Mouse (Mus musculus) hindbrain, embryonic 13.5 days (tissue): ENCODE measurements around the gene Nhs. TPM values are rescaled to one million over a fixed set of nuclear protein-coding genes. Genes with fewer than 3 reads are reported as not detected.
"Not testable (repeated sequence)": the region's sequence is repeated elsewhere in the genome, so short reads cannot be mapped to it uniquely, and the experiment has no call there.

ENCODE experiments used
- ATAC-seq: fragments of 200-750 bp; cut with Nextera tagmentation; 2 replicates; pipeline ENCODE4 v1.8.0; 2017; ENCODE audit warnings: moderate TSS enrichment; ENCODE audit not compliant: low FRiP score
- H3K27ac ChIP-seq: fragments of 300-500 bp; sonication (generic); 2 replicates; pipeline ENCODE4 v1.5.1; 2015; ENCODE audit warnings: inconsistent platforms, mild to moderate bottlenecking, moderate library complexity
- H3K27me3 ChIP-seq: fragments of 300-500 bp; sonication (generic); 2 replicates; pipeline ENCODE4 v1.6.1; 2015; ENCODE audit warnings: mild to moderate bottlenecking, inconsistent platforms
- H3K36me3 ChIP-seq: fragments of 300-500 bp; sonication (generic); 2 replicates; pipeline ENCODE4 v1.6.1; 2015; ENCODE audit warnings: mild to moderate bottlenecking, inconsistent platforms
- H3K4me1 ChIP-seq: fragments of 300-500 bp; sonication (generic); replicated peaks from 2 replicates; pipeline ENCODE4 v1.6.1; 2015; ENCODE audit warnings: inconsistent platforms
- H3K4me2 ChIP-seq: fragments of 300-500 bp; sonication (generic); 2 replicates; pipeline ENCODE4 v1.6.1; 2015; ENCODE audit warnings: inconsistent platforms, mild to moderate bottlenecking, moderate library complexity
- H3K4me3 ChIP-seq: fragments of 300-500 bp; sonication (generic); 2 replicates; pipeline ENCODE4 v1.5.1; 2015; ENCODE audit warnings: mild to moderate bottlenecking, inconsistent platforms
- H3K9ac ChIP-seq: fragments of 300-500 bp; sonication (generic); 2 replicates; pipeline ENCODE4 v1.6.1; 2015; ENCODE audit warnings: mild to moderate bottlenecking, inconsistent platforms
- H3K9me3 ChIP-seq: fragments of 300-500 bp; sonication (generic); 2 replicates; pipeline ENCODE4 v1.6.1; 2016; ENCODE audit warnings: inconsistent platforms
- WGBS: fragments of 180-500 bp; shearing (Covaris S2); methylation state at CpG from one replicate; pipeline ENCODE4 v1.1.7; 2015; 5-methylcytosine and 5-hydroxymethylcytosine counted together
- polyA plus RNA-seq: library from polyadenylated mRNA; unstranded; fragments of >200 nt; fragmentation: Nextera tagmentation; extraction: Ambion mirVana; gene quantifications from 2 replicates; pipeline ENCODE4 v1.2.1, GENCODE M21; 2015

Nhs gene
- polyA plus RNA-seq, 1 experiment from 2014 or later, result 2.5 TPM

GRCm38 (mm10) chrX:161909963-161910362 lies 249.6 kb downstream of the Nhs start:
- WGBS, result 67% methylated on average over 4 of the region's 4 CpGs
- H3K4me2 ChIP-seq, result 0 out of 2 replicates have a peak overlapping the region, but pooled peaks have one; percentile 68
- H3K4me3 ChIP-seq, result no peak overlapping the region
- no peak for ATAC-seq
- no peaks in the 10 kb centered on the region for H3K9me3 ChIP-seq
- peaks cover 61% of the 10 kb centered on the region for H3K27me3 ChIP-seq
- no peak overlapping the region for H3K27ac ChIP-seq
- H3K36me3 ChIP-seq, result no peaks in the 10 kb centered on the region
- H3K9ac ChIP-seq, result no peak overlapping the region
- 0 out of 2 replicates have a peak, but pooled peaks cover 3% of the 10 kb centered on the region for H3K4me1 ChIP-seq

DNA sequence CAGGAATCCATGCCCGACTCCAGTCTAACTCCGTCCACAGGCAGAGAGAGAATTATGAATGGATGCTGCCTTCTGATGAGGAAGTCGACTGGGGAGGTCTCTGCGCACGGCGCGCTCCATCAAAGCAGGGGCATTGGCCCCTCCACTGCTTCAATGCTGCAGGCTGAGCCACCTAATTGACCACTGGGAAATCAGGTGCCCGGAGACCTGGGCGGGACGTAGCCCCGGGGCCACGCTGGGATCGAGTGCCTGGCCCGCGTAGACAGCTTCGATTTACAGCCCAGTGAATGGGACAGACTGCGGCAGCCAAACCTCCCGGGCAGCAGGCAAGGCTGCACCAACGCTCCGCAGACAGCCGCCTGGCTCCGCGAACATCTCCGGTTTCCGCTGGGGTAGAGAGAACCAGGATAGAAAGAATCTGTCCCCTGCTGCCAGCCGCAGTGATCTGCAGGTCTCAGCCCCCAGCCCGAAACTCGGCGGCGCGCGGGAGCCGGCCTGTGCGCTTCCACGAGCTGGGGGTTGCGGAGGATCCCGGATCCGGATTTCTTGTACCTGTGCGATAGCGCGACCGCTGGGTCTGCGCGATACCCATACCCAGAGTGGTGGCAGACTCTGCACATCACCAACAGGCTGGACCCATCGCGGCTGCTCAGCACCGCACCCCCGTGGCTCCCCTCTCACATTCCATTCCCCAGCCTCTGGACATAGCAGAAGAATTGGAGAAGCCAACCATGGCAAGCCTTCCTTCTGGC lies 250.7 kb downstream of the Nhs start:
- Histone ChIP-seq H3K27ac (peak overlapping the region; percentile 80), H3K4me2 (peak overlapping the region; percentile 68), H3K9me3 (no peaks in the 10 kb centered on the region), H3K36me3 (no peaks in the 10 kb centered on the region), H3K4me3 (peak overlapping the region; percentile 52), H3K9ac (peak overlapping the region; percentile 70), H3K27me3 (peaks cover 57% of the 10 kb centered on the region), H3K4me1 (0 out of 2 replicates have a peak, but pooled peaks cover 3% of the 10 kb centered on the region)
- peak; percentile 82 for ATAC-seq
- WGBS, result 21% methylated on average over 48 of the region's 48 CpGs

- peak overlapping the region; percentile 68 for H3K4me2 ChIP-seq
- H3K27ac ChIP-seq, result peak overlapping the region; percentile 80
- peak; percentile 73 for ATAC-seq
- 24% methylated on average over 52 of the region's 53 CpGs for WGBS
- H3K4me3 ChIP-seq, result peak overlapping the region; percentile 52
- H3K9ac ChIP-seq, result peak overlapping the region; percentile 70
- H3K9me3 ChIP-seq, result no peaks in the 10 kb centered on the region
- 0 out of 2 replicates have a peak, but pooled peaks cover 3% of the 10 kb centered on the region for H3K4me1 ChIP-seq
- no peaks in the 10 kb centered on the region for H3K36me3 ChIP-seq
- H3K27me3 ChIP-seq, result peaks cover 57% of the 10 kb centered on the region
Measured at GRCm38 (mm10) chrX:161907595-161908592, 251.6 kb downstream of the Nhs start.

GRCm38 (mm10) chrX:161894442-161894841 lies 265.1 kb downstream of the Nhs start:
- no peak for ATAC-seq
- Histone ChIP-seq H3K27ac (no peak overlapping the region), H3K36me3 (no peaks in the 10 kb centered on the region), H3K4me1 (no peaks in the 10 kb centered on the region), H3K9me3 (no peaks in the 10 kb centered on the region), H3K4me2 (no peak overlapping the region), H3K9ac (no peak overlapping the region), H3K4me3 (no peak overlapping the region), H3K27me3 (peaks cover 33% of the 10 kb centered on the region)
- 79% methylated on average over 2 of the region's 2 CpGs for WGBS

DNA sequence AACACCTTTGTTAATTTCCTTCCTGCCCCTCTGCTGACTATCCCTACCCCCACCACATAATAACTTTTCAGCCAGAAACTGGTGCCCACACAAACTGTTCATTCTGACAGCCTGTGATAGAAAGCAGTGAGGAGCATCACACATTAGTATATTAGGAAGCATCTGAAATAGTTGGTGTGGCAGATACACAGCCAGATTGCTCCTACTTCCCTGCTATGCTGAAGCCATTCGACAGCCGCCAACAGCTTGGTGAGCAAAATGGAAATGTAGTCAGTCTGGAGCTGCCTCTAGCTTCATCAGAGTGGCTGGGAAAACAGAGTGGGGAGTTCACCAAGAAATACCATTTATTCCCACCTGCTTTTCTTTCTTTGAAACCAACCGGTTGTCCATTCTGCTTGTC lies 275.9 kb downstream of the Nhs start:
- no peak for ATAC-seq
- 90% methylated on average over 3 of the region's 3 CpGs for WGBS
- H3K4me3 ChIP-seq, result no peak overlapping the region
- H3K27ac ChIP-seq, result no peak overlapping the region
- H3K4me1 ChIP-seq, result no peaks in the 10 kb centered on the region
- H3K9ac ChIP-seq, result no peak overlapping the region
- H3K4me2 ChIP-seq, result no peak overlapping the region
- peaks cover 5% of the 10 kb centered on the region; the same call in 1 of the 2 replicates for H3K27me3 ChIP-seq
- no peaks in the 10 kb centered on the region for H3K36me3 ChIP-seq
- no peaks in the 10 kb centered on the region for H3K9me3 ChIP-seq

DNA sequence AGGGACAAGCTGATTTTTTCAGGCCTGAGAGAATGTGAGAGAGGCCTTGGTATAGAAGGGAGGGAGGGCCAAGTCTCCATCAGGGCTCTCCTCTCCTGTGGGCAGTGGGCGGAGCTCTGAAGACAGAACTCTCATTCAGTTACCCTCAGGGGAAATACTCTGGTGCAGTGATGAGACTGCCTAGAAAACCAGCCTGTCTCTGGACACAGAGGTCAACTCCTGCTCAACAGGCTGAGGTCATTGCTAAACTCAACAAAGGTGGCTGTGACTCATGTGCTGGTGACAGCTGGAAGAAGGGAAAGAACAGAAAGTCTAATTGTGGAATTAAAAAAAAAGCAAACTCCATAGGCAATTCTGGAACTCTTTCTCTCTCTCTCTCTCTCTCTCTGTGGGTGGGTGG lies 282.4 kb downstream of the Nhs start:
- H3K36me3 ChIP-seq, result no peaks in the 10 kb centered on the region
- no peak for ATAC-seq
- peaks cover 16% of the 10 kb centered on the region; the same call in 1 of the 2 replicates for H3K27me3 ChIP-seq
- H3K4me2 ChIP-seq, result no peak overlapping the region
- H3K9ac ChIP-seq, result no peak overlapping the region
- no peaks in the 10 kb centered on the region for H3K4me1 ChIP-seq
- no peak overlapping the region for H3K27ac ChIP-seq
- no peaks in the 10 kb centered on the region for H3K9me3 ChIP-seq
- H3K4me3 ChIP-seq, result no peak overlapping the region
- 50% methylated on average over 1 of the region's 1 CpGs for WGBS

DNA sequence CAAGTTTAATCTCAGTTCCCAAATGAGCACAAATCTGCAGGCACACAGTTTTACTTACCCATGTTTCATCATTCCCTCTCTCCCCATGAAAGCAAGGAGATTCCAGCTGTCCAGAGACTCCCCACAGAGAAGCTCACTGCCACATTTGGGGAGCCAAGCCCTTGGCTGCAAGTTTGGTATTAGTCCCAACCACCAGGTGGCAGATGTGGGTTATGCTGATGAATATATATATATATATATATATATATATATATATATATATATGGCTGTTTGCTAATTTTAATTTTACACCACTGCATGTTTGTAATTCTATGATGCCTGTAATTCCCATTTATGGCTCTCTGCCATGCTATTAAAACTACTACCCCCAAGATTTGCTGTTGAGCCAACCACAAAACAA lies 286.0 kb downstream of the Nhs start:
- Histone ChIP-seq H3K27me3 (peaks cover 26% of the 10 kb centered on the region; the same call in 1 of the 2 replicates), H3K4me1 (no peaks in the 10 kb centered on the region), H3K4me2 (no peak overlapping the region), H3K9me3 (no peaks in the 10 kb centered on the region), H3K9ac (no peak overlapping the region), H3K4me3 (no peak overlapping the region), H3K27ac (no peak overlapping the region), H3K36me3 (no peaks in the 10 kb centered on the region)
- ATAC-seq, result no peak

DNA sequence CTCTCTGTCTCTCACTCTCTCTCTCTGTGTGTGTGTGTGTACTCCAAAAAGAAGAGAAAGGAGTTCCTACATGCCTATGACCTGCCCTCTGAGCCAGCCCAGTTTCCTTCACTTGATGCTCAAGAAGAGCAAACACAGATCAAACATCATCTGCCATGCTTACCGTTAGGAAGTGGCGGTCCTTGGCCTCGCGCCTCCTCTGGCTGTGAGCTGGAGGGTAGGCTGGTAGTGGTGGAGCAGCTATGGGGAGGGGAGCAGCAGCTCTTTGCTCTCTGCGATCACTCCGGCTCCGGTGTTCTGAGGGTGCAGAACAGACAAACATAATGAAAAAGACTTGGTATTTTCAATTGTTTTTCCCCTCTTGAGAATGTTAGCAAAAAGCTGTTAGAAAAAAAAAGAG lies 288.2 kb downstream of the Nhs start:
- Histone ChIP-seq H3K4me1 (no peaks in the 10 kb centered on the region), H3K27me3 (peaks cover 34% of the 10 kb centered on the region; the same call in 1 of the 2 replicates), H3K9me3 (no peaks in the 10 kb centered on the region), H3K9ac (no peak overlapping the region), H3K36me3 (no peaks in the 10 kb centered on the region), H3K27ac (no peak overlapping the region), H3K4me3 (no peak overlapping the region), H3K4me2 (no peak overlapping the region)
- ATAC-seq, result no peak
- 94% methylated on average over 7 of the region's 7 CpGs for WGBS

GRCm38 (mm10) chrX:161855630-161856029 lies 303.9 kb downstream of the Nhs start:
- peaks cover 29% of the 10 kb centered on the region for H3K27me3 ChIP-seq
- no peak overlapping the region for H3K4me2 ChIP-seq
- no peaks in the 10 kb centered on the region for H3K36me3 ChIP-seq
- no peak overlapping the region for H3K9ac ChIP-seq
- H3K4me3 ChIP-seq, result no peak overlapping the region
- no peak for ATAC-seq
- H3K4me1 ChIP-seq, result no peaks in the 10 kb centered on the region
- H3K9me3 ChIP-seq, result no peaks in the 10 kb centered on the region
- WGBS, result 84% methylated on average over 2 of the region's 2 CpGs
- no peak overlapping the region for H3K27ac ChIP-seq

DNA sequence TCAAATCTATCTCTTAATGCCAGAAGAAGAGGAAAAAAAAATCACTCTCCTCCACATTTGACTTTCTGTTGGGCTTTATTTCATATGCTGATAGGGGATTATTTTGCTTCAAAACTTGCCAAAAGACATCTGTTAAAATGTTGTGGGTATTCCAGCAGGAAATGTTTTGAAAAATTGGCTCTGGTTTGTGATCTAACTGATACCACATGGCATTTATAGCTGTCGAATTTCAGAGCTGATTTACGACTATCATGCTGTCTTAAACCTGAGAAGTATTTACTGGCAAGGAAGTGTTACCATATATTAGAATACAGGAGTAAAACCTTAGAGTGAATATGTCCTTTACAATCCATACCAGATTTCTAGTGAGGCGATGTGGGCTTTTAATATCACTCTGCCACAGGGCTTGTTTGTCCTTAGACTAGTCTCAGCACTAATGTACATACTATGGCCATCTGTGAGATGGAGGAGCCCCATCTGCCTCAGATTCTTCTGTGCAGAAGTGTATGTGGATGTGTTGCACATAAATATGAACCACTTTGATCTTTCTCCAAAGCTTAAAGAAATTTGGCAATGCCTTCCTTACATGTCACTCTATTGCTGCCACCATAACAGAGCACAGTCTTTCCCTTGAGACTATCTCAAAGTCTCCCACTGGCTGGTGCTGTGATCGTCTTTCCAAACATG lies 305.8 kb downstream of the Nhs start:
- Histone ChIP-seq H3K27me3 (peaks cover 21% of the 10 kb centered on the region), H3K9me3 (no peaks in the 10 kb centered on the region), H3K36me3 (no peaks in the 10 kb centered on the region), H3K4me1 (no peaks in the 10 kb centered on the region), H3K9ac (no peak overlapping the region), H3K4me3 (no peak overlapping the region), H3K4me2 (no peak overlapping the region), H3K27ac (no peak overlapping the region)
- WGBS, result 73% methylated on average over 4 of the region's 4 CpGs
- ATAC-seq, result no peak

DNA sequence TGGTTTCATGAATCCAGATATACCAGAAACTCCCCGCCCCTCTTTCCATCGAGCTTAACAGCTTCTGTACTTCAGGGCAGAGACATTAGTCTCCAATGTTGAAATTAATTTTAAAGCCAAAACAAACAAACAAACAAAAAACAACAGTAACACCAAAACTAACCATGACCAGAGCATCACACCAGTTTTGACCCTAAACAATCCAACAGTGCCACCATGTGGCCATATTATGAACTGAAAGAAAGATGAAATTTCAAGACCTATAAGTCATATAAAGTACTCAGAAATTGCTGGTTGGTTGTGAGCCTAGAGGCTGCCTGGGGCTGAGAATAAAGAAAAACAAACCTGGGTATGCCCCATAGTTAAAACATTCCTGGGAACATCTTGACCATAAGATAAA lies 333.3 kb downstream of the Nhs start:
- ATAC-seq, H3K4me1 ChIP-seq, H3K4me3 ChIP-seq, H3K9me3 ChIP-seq, H3K36me3 ChIP-seq, H3K9ac ChIP-seq, H3K4me2 ChIP-seq, H3K27ac ChIP-seq: not testable (repeated sequence)
- peaks cover 20% of the 10 kb centered on the region; the same call in 1 of the 2 replicates for H3K27me3 ChIP-seq
- WGBS, result 14% methylated on average over 2 of the region's 2 CpGs

GRCm38 (mm10) chrX:161790182-161790581 lies 369.3 kb downstream of the Nhs start:
- no peak overlapping the region for H3K4me2 ChIP-seq
- H3K4me3 ChIP-seq, result no peak overlapping the region
- 28% methylated on average over 6 of the region's 6 CpGs for WGBS
- H3K27me3 ChIP-seq, result peaks cover 35% of the 10 kb centered on the region
- H3K36me3 ChIP-seq, result no peaks in the 10 kb centered on the region
- H3K9ac ChIP-seq, result no peak overlapping the region
- ATAC-seq, result no peak
- H3K4me1 ChIP-seq, result no peaks in the 10 kb centered on the region
- H3K27ac ChIP-seq, result no peak overlapping the region
- no peaks in the 10 kb centered on the region for H3K9me3 ChIP-seq
